Mouse (Mus musculus): ENCODE data around the gene Inhbb. TPM values are rescaled to one million over a fixed set of nuclear protein-coding genes. Genes with fewer than 3 reads are reported as not detected.

The Inhbb gene
- polyA plus RNA-seq, 1 experiment from 2014 or later: 3.0 TPM

- no peak overlapping the region for H3K4me3 ChIP-seq
- no peak overlapping the region for H3K9ac ChIP-seq
- 88% methylated on average over 21 of the region's 21 CpGs for WGBS
- ATAC-seq (ENCODE audit: low FRiP score, low read depth): no peak
- no peaks in the 10 kb centered on the region for H3K36me3 ChIP-seq
- no peaks in the 10 kb centered on the region for H3K4me1 ChIP-seq
- no peaks in the 10 kb centered on the region for H3K27me3 ChIP-seq (replicated peaks)
- no peak overlapping the region for H3K27ac ChIP-seq
- no peaks in the 10 kb centered on the region for H3K9me3 ChIP-seq
- H3K4me2 ChIP-seq (replicated peaks): no peak overlapping the region
Measured at GRCm38 (mm10) chr1:119443591-119444350, 21.7 kb upstream of the Inhbb start.

DNA sequence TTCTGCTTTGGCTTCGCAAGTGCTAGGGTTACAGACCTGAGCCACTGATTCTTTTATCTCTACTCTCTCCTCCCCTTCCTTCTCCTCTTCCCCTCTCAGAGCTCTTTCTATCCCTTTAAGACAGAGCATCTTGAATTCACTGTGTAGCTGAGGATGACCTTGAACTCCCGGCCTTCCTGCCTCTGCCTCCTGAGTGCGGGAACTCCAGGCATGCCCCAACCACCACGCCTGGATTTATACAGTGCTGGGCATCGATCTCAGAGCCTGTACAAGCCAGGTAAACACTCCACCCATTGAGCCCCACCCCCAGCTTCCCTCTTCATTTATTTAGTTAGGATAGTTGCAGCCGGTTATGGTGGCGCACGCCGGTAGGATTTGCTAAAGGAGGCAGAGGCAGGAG, 20.9 kb upstream of the Inhbb start:
- no peak overlapping the region for H3K4me3 ChIP-seq
- H3K9ac ChIP-seq: no peak overlapping the region
- no peak overlapping the region for H3K4me2 ChIP-seq (replicated peaks)
- H3K9me3 ChIP-seq: no peaks in the 10 kb centered on the region
- ATAC-seq (ENCODE audit: low FRiP score, low read depth): no peak
- 93% methylated on average over 9 of the region's 9 CpGs for whole genome bisulfite sequencing
- no peaks in the 10 kb centered on the region for H3K4me1 ChIP-seq
- no peaks in the 10 kb centered on the region for H3K27me3 ChIP-seq (replicated peaks)
- no peaks in the 10 kb centered on the region for H3K36me3 ChIP-seq
- no peak overlapping the region for H3K27ac ChIP-seq

GRCm38 (mm10) chr1:119438105-119438637, 16.1 kb upstream of the Inhbb start:
- Histone ChIP-seq H3K4me1 (no peaks in the 10 kb centered on the region), H3K9me3 (peaks cover 5% of the 10 kb centered on the region; the same call in 1 of the 2 replicates), H3K27ac (no peak overlapping the region), H3K4me2 (replicated peaks) (no peak overlapping the region), H3K9ac (no peak overlapping the region), H3K27me3 (replicated peaks) (no peaks in the 10 kb centered on the region), H3K36me3 (no peaks in the 10 kb centered on the region), H3K4me3 (no peak overlapping the region)
- ATAC-seq (ENCODE audit: low FRiP score, low read depth): no peak
- 93% methylated on average over 9 of the region's 9 CpGs for WGBS

- Histone ChIP-seq H3K9me3 (peaks cover 5% of the 10 kb centered on the region; the same call in 1 of the 2 replicates), H3K9ac (no peak overlapping the region), H3K4me1 (no peaks in the 10 kb centered on the region), H3K27me3 (replicated peaks) (no peaks in the 10 kb centered on the region), H3K36me3 (no peaks in the 10 kb centered on the region), H3K4me3 (no peak overlapping the region), H3K27ac (no peak overlapping the region), H3K4me2 (replicated peaks) (no peak overlapping the region)
- no peak for ATAC-seq (ENCODE audit: low FRiP score, low read depth)
- WGBS: 80% methylated on average over 6 of the region's 6 CpGs
Measured at GRCm38 (mm10) chr1:119437401-119437800, 15.4 kb upstream of the Inhbb start.

- H3K27ac ChIP-seq: no peak overlapping the region
- peaks cover 19% of the 10 kb centered on the region for H3K4me1 ChIP-seq
- no peak for ATAC-seq (ENCODE audit: low FRiP score, low read depth)
- H3K4me3 ChIP-seq: no peak overlapping the region
- 17% methylated on average over 6 of the region's 6 CpGs for WGBS
- H3K4me2 ChIP-seq (replicated peaks): no peak overlapping the region
- no peak overlapping the region for H3K9ac ChIP-seq
- H3K9me3 ChIP-seq: no peaks in the 10 kb centered on the region
- peaks cover 49% of the 10 kb centered on the region for H3K27me3 ChIP-seq (replicated peaks)
- H3K36me3 ChIP-seq: no peaks in the 10 kb centered on the region
Measured at GRCm38 (mm10) chr1:119424141-119424860, 2.3 kb upstream of the Inhbb start.

- no peaks in the 10 kb centered on the region for H3K36me3 ChIP-seq
- no peaks in the 10 kb centered on the region for H3K9me3 ChIP-seq
- H3K27me3 ChIP-seq (replicated peaks): peaks cover 57% of the 10 kb centered on the region
- H3K4me2 ChIP-seq (replicated peaks): 0 out of 2 replicates have a peak overlapping the region, but pooled peaks have one; percentile 98
- H3K4me3 ChIP-seq: no peak overlapping the region
- H3K4me1 ChIP-seq: peaks cover 25% of the 10 kb centered on the region
- no peak overlapping the region for H3K27ac ChIP-seq
- no peak overlapping the region for H3K9ac ChIP-seq
- 5% methylated on average over 14 of the region's 14 CpGs for whole genome bisulfite sequencing
- no peak for ATAC-seq (ENCODE audit: low FRiP score, low read depth)
Measured at GRCm38 (mm10) chr1:119423510-119423909, 1.5 kb upstream of the Inhbb start.

GRCm38 (mm10) chr1:119422460-119423015, 490 bp upstream of the Inhbb start:
- peak overlapping the region; percentile 78; the same call in 1 of the 2 replicates for H3K9ac ChIP-seq
- WGBS: under 1% methylated on average over 31 of the region's 32 CpGs
- peaks cover under 1% of the 10 kb centered on the region; the same call in 1 of the 2 replicates for H3K36me3 ChIP-seq
- peak overlapping the region; percentile 98 for H3K4me2 ChIP-seq (replicated peaks)
- H3K4me1 ChIP-seq: peaks cover 25% of the 10 kb centered on the region
- H3K4me3 ChIP-seq: peak overlapping the region; percentile 63
- peaks cover 66% of the 10 kb centered on the region for H3K27me3 ChIP-seq (replicated peaks)
- H3K9me3 ChIP-seq: no peaks in the 10 kb centered on the region
- no peak; the same call in 1 of the 2 replicates for ATAC-seq (ENCODE audit: low FRiP score, low read depth)
- H3K27ac ChIP-seq: no peak overlapping the region

DNA sequence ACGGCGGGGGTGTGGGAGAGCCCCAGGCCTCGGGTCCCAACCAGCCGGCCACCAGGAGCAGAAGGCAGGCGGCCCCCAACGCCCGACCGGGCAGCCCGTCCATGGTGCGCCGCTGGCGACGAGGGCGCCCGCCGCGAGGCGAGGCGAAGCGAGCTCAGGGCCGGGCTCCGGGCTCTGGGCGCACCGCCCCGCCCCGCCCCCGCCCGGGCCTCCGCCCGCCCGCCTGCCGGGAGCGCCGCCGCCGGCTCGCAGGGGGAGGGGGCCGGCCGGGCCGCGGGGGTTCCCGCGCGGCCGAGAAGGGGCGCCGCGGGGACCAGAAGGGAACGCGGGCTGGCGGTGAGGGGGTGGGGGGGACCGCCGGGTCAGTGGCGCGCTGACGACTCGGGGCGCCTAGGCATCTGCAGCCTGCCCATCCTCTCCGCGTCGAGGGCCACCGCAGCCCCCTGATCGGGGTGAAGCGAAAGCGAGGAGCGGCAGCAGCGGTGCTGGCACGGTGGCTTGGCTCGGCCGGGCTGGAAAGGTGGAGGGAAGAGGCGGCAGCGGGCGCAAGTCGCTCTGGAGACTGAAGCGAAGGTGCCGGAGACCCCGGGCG, 968 bp downstream of the Inhbb start:
- Histone ChIP-seq H3K4me3 (peak overlapping the region; percentile 63), H3K27me3 (replicated peaks) (peaks cover 80% of the 10 kb centered on the region), H3K9ac (peak overlapping the region; percentile 78), H3K9me3 (no peaks in the 10 kb centered on the region), H3K27ac (no peak overlapping the region), H3K4me2 (replicated peaks) (peak overlapping the region; percentile 98), H3K4me1 (peaks cover 25% of the 10 kb centered on the region), H3K36me3 (peaks cover 4% of the 10 kb centered on the region; the same call in 1 of the 2 replicates)
- peak; percentile 27 for ATAC-seq (ENCODE audit: low FRiP score, low read depth)
- under 1% methylated on average over 57 of the region's 78 CpGs for WGBS

DNA sequence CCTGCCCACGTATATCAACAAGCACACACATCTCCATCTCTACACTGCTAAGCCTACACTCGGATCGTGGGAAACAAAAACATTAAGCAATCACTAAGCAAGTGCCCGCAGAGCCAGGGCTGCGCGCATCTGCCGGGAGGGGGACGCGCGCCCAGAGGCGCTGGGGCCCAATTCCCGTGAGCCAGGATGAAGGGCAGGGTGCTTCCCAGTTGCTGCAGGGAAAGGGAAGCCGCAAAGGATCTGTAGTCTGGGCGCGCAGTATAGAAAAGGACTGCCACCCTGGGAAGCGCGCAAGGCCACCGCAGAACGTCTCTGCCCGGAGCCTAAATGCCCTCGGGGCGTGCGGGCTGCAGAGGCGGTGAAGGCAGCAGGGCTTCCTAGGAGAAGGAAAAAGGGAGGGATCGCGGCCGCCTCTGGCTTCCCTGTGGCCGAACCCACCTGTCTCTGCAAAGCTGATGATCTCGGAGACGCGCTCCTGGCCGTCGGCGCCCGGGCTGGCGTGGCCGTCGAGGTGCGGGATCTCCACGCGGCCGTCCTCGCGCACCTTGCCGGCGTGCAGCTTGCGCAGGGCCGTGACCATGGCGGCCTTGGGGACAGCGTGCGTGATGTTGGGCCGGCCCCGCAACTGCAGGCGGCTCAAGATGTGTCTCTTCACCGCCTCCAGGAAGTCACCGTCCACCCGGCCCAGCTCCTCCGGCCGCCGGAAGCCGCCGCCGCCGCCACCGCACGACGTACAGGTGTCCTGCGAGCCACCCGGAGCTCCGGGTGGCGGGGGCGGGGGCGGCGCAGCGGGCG, 1.7 kb downstream of the Inhbb start:
- Histone ChIP-seq H3K27ac (no peak overlapping the region), H3K4me1 (peaks cover 25% of the 10 kb centered on the region), H3K9ac (peak overlapping the region; percentile 78), H3K4me2 (replicated peaks) (peak overlapping the region; percentile 98), H3K9me3 (no peaks in the 10 kb centered on the region), H3K4me3 (peak overlapping the region; percentile 63), H3K36me3 (peaks cover 4% of the 10 kb centered on the region; the same call in 1 of the 2 replicates), H3K27me3 (replicated peaks) (peaks cover 82% of the 10 kb centered on the region)
- WGBS: 2% methylated on average over 63 of the region's 76 CpGs
- ATAC-seq (ENCODE audit: low FRiP score, low read depth): peak; percentile 5

- no peak for ATAC-seq (ENCODE audit: low FRiP score, low read depth)
- peak overlapping the region; percentile 98 for H3K4me2 ChIP-seq (replicated peaks)
Measured at GRCm38 (mm10) chr1:119419151-119420105, 2.6 kb downstream of the Inhbb start.

More at GRCm38 (mm10) chr1:119419151-119420105, 2.6 kb downstream of the Inhbb start:
- H3K4me1 ChIP-seq: peaks cover 25% of the 10 kb centered on the region
- H3K27ac ChIP-seq: peak overlapping the region; percentile 20; the same call in 1 of the 2 replicates
- peak overlapping the region; percentile 63 for H3K4me3 ChIP-seq
- 3% methylated on average over 29 of the region's 29 CpGs for WGBS
- peaks cover 4% of the 10 kb centered on the region; the same call in 1 of the 2 replicates for H3K36me3 ChIP-seq
- H3K9me3 ChIP-seq: no peaks in the 10 kb centered on the region
- peak overlapping the region; percentile 47 for H3K9ac ChIP-seq
- H3K27me3 ChIP-seq (replicated peaks): peaks cover 78% of the 10 kb centered on the region

All from neural tube, embryonic 12.5 days (tissue).